Mouse (Mus musculus) cortical plate, adult 2 months (tissue): ENCODE measurements at regions not wholly inside any gene's neighbourhood (a gene's known extent, or its start where the extent isn't known, plus 50 kb on each side); places are given as distances from the start of the nearest gene placed in this dataset.

Experiments
- CTCF ChIP-seq: fragments of 200-500 bp; IDR thresholded peaks from 2 replicates; pipeline ENCODE4 v1.5.1; 2011; ENCODE audit warnings: mild to moderate bottlenecking, control low read depth, low read length; ENCODE audit not compliant: insufficient read depth; ENCODE audit errors: extremely low read depth
- POLR2A ChIP-seq: fragments of 200-500 bp; IDR thresholded peaks from 2 replicates; pipeline ENCODE4 v1.6.1; 2011; ENCODE audit warnings: mild to moderate bottlenecking, low read length, control low read depth; ENCODE audit not compliant: insufficient read depth; ENCODE audit errors: extremely low read depth

DNA sequence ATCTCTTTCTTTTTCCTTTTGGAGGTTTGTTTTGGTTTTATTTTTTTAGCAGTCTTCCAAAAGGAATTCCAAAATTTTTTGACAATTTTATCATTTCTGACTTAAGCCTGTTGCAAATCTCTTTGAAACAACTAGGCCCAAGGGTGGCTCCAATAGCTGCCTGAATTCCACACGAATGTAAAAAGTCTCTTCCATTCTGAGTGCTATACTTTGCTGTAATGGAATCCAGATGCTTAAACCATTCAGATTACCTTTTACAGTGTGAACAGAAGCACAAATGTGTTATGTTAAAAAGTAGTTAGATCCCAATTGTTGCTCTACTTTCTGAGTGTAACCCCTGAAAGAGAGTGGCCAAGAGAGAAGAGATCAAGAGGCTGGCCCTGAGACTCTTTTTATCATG, 176.6 kb downstream of the Lyplal1 start:
- no peak for TF ChIP-seq POLR2A
- TF ChIP-seq CTCF, result no peak
